Mouse (Mus musculus) adrenal gland, postnatal 14 days (tissue): ENCODE measurements around the gene Cnksr1. TPM values are rescaled to one million over a fixed set of nuclear protein-coding genes. Genes with fewer than 3 reads are reported as not detected.
"Not testable (repeated sequence)": the region's sequence is repeated elsewhere in the genome, so short reads cannot be mapped to it uniquely, and the experiment has no call there.

Source experiments
- DNase-seq: peaks from one replicate; pipeline ENCODE4 v3.0.0; 2021; ENCODE audit warnings: mixed read lengths
- long read RNA-seq, 2 experiments: library from polyadenylated mRNA; stranded (forward); transcript quantifications; one replicate each; pipeline ENCODE4 v2.0.0; 2021
- total RNA-seq: library from RNA; stranded (reverse); gene quantifications from 2 replicates; pipeline ENCODE4 v1.2.3, GENCODE M21; 2021

Cnksr1 gene
- 0.15 TPM in 1 of 2 replicates, not detected in the other for total RNA-seq
- long read RNA-seq, experiment 1: 0 reads
- long read RNA-seq, experiment 2: 0 reads

DNA sequence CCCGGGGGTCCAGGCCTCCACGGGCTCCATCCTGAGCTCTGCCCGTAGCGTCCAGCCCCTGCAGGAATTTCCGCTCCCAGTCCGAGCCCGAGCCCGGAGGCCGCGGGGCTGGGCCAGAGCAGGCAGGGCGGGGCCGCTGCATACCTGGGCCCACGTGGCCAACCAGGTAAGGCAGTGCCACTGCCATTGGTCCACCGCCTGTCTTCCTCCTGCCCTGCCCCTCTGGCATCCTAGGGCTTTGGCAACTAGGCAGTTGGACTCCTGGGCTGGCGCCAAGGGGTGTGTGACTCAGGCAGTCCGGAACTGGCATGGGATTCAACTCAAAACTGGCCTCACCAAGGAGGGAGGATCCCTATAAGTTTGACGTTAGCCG, at the start of gene Cnksr1:
TSS of gene Cnksr1 (minus strand) at position 121 of the 373 bp plus-strand sequence.
- DNase-seq: peak; percentile 95

DNA sequence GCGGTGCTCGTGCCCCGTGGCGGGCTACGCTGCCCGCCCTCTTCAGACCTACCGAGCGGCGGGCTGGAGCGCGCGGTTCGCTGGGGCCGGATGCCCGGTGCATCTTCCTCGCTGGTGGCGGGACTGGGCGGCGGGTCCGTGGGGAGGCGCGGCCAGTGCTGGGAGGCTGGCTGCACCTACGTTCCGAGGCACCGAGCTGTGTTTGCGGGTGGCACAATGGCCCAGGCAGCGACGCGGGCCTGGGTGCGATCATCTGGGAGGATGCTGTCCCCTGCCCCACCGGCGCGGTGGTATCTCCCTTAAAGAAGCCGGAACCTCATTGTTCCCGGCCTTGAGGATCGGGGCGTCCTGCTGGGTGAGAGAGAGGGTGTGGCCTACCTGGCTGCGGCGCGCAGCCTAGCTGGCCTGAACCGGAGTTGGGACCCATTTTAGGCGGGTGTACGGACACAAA, 49.4 kb upstream of the Cnksr1 start, which contains the start of gene Pdik1l:
TSS of gene Pdik1l (minus strand) at position 321 of the 451 bp plus-strand sequence.
- peak; percentile 90 for DNase-seq

DNA sequence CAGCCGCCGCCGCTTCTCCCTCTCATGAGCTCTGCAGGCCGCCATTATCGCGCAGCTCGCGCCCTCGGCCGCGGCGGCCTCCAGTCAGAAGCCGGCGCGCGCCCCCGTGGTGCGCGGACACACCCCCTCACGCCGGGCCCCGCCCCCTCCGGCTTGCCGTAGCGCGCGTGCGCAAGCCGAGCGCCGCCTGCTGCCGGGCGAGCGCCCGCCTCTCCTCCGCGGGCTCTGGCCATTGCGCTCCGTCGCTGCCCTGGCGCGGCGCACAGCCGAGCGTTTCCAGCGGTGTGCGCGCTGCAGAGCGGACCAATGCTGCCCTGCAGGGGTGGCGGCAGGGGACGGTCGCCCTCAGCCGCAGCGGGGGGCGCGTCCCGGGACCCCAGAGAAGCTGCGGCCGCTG, 49.0 kb upstream of the Cnksr1 start:
- DNase-seq: peak; percentile 99

DNA sequence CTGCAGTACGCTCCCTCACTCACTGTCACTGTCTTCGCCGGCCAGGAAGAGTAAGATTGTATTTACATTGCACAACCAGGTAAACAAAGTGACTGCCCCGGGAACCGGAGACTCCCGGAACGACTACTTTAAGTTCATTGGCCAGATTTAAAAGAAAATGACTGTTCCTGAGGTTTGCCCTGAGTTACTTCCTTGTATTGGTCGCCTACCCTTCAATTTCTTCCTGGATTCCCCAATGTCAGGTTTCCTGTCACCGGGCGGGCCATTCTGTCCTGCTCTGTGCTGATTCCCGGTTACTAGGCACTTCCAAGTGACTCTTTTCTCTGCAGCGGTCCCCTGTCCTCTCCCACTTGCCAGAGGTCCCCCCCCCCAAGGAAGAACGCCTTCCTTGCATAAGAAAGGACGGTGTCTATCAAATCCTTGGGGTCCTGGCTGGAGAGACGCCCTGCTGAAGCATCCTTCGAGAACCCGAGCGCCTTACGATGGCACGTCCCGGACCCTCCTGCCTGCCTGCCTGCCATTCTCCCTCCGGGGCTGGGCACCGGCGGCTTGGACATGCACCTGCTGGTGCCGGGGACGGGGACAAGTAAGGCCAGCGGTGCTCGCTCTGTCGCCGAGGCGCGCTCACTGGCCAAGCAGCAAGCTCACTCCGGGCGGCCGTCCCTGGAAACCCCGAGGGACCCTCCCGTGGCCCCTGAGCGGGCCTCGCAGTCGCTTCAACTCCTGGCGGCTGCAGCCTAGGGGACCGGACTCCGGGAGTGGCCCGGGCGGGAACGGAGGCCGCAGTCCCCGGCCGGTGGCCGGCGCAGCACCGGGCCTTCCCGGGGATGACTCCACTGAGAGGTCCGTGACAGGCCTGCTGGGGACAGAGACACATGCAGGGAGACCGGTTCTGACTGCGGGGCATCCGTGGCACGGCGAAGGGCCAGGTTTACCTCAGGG, 48.3 kb upstream of the Cnksr1 start:
- DNase-seq: peak; percentile 61

DNA sequence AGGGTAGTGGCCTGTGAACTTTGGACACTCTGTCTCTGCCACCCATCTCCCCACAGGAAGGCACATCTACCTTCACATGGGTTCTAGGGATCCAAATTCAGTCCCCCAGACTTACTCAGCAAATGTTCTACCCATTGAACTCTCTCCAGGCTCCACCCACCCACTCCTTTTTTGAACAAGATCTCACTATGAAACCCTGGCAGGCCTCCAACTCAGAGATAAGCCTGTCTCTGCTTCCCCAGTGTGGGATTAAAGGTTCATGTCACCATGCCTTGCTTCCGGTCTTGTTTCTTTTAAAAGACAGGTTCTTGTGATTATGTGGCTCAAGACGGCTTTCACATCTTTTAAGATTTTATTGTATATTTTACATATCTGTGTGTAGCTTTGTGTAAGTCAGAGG, 46.7 kb upstream of the Cnksr1 start:
- no peak for DNase-seq

DNA sequence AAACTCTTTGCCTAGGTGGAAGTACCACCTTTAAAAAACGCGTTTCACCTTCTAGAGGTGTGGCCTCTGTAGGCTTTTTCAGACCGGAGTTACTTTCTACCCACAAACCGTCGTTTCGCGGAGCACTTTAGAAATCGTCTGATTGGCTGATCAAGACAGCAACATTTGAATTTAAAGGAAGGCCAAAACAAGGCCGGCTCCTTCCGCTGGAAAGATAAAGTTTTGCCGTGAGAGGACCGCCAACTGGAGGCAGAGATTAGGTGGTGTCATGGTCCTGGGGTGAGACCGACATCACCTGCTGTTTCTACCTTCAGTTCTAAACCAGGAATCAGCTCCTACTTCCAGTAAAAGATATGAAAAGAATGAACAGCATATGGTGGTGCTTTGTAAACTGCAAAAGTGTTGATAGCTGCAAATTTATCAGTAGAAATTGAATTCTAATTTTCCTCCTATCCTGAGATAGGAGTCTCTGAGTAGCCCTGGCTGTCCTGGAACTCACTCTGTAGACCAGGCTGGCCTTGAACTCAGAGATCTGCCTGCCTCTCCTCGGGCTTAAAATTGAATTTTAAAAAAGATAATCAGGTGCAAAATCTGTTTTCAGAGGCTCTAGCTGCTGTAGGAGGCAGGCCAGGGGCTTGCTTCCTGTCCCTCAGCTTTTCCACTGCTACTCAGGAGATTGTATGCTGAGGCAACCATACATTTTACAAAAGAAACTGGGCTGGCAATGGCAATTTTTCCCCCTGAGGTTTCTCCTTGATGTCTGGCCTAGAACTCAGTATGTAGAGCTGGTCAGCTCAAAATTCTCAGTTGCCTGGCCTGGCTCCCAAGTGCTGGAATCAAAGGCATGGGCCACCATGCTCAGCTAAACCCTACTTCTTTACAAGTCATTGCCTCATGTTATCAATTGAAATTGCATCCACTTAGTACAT, 35.5 kb upstream of the Cnksr1 start:
- peak; percentile 42 for DNase-seq

DNA sequence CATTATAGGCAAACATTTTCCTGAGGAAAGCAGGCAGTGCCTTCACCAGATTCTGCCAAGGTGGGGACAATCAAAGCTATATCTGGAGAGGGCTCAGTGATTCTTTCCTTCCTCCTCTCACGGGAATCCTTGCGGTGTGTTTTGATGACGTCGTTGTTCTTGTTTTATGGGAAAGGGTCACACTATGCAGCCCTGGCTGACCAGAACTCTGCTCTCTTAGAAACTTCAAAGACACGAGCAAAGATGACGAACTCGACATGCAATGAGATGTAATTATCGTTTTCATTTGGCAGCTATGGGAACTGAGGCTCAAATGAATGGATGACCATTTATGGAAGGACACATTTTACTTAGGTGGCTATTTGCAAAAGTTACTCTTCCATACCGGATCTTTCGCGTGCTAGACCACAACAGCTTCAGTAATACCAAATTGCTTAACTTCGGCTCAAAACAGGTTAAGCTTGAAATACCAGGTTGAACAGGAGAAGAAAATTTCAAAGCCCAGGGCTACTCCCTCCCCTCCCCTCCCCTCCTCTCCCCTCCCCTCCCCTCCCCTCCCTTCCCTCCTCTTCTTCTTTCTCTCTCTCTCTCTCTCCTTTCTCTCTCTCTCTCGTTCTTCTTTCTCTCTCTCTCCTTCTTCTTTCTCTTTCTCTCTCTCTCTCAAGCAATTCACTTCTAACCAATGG, 34.7 kb upstream of the Cnksr1 start:
- no peak for DNase-seq

DNA sequence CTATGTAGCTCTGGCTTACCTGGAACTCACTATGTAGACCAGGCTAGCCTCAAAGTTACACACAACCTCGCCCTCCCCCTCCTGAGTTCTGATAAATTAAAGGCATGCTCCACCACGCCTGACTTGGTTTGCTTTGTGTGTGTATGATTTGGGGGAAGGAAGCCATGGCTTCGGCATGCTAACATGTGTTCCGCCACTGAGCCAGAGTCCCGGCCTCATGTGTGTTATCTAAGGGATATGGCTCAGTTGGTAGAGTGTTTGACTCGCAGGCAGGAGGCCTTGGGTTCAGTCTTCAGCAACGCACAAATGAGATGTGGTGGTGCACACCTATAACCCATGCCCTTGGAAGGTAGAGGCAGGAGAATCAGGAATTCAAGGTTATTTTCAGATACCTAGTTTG, 33.8 kb upstream of the Cnksr1 start:
- no peak for DNase-seq

DNA sequence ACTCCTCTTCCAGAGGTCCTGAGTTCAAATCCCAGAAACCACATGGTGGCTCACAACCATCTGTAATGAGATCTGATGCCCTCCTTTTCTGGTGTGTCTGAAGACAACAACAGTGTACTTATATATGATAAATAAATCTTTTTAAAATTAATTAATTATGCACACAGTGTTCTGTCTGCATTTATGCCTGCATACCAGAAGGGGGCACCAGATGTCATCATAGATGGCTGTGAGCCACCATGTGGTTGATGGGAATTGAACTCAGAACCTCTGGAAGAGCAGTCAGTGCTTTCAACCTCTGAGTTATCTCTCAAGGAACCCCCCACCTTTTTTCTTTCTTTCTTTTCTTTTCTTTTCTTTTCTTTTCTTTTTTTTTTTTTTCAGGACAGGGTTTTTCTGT, 31.4 kb upstream of the Cnksr1 start:
- DNase-seq: not testable (repeated sequence)

DNA sequence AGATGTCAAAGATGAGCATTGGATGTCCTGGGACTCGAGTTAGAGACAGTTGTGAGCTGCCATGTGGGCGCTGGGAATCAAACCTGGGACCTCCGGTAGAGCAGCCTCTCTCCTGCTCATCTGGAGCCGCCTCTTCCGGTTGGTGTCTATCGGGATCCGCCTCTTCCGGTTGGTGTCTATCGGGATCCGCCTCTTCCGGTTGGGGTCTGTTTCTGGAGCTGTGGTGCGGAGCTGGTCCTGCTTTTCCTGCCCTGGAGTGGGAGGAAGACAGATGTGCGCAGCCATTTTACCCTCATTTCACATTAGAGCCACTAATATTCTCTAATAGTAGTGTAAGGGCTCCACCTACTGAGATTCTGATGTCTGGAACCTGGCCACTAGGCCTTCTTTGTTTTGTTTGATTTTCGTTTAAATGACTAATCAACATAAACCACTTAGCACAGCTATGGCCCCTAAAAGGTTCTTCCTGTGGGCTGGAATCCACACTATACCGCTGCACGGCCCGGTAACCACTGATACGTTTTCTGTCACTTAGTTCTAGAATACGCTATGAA, 30.0 kb upstream of the Cnksr1 start:
- no peak for DNase-seq

DNA sequence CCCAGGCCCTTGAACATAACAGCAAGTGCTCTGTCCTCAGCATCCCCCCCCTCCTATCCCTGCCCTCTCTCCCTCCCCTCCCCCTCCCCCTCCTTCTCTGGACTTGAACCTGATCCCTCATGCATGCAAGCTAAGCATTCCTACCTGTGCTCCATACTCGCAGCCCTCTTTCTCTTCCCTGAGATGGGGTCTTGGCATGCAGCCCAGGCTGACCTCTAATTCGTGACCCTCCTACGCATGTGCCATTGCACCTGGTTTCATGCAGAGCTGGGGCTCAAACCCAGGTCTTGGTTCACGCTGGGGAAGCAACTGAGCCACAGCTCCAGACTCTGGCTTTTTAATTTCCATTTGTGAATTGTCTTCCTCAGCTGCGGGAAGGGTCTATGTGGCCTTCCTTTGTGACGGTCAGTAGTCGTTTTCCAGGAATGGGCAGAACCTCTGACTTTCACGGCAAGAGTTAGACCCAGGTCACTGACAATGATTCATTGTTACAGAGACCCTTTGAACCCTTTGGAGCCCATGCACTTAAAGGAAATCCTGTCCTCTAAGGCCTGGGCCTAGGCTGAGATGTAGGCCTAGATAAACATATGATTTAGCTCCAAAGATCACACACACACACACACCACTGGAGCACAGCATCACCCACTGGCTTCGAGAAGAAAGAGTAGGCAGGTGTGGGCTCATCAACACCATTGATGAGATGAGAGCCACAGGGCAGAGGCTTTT, 27.8 kb upstream of the Cnksr1 start:
- DNase-seq: no peak

DNA sequence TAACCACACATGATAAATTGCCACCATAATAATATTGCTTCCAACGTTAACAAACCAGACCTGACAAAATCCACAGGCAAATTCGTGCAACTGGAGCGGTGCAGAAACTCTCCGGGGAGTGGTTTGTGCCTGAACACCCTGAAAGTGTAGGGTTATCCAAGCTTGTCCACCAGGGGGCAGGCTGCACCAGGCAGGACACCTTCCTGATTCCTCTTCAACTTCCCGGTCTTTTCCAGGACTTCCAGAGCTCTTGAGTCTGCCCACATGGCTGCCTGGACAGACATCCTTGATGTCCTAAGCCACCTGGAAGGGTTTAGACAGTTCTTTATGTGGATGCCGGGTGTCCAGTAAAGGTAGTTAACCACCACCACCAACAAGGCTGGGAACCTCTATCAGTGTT, 25.0 kb upstream of the Cnksr1 start:
- peak; percentile 86 for DNase-seq

DNA sequence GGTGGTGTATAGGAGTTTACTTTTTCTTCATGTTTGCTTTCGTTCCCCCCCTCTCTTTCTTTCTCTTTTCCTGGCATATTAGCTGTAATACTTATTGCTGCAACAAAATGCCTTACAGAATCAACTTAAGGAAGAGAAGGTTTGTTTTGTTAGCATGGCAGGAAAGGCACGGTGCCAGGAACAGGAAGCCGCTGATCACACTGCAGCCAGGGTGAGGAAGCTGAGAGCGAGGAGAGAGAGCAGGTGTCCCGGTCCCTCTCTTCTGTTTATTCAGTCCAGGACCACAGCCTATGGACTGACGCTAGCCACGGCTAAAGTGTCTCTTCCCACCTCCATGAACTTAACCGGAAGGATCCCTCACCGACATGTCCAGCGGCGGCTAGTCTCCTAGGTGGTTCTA, 20.2 kb upstream of the Cnksr1 start:
- no peak for DNase-seq

DNA sequence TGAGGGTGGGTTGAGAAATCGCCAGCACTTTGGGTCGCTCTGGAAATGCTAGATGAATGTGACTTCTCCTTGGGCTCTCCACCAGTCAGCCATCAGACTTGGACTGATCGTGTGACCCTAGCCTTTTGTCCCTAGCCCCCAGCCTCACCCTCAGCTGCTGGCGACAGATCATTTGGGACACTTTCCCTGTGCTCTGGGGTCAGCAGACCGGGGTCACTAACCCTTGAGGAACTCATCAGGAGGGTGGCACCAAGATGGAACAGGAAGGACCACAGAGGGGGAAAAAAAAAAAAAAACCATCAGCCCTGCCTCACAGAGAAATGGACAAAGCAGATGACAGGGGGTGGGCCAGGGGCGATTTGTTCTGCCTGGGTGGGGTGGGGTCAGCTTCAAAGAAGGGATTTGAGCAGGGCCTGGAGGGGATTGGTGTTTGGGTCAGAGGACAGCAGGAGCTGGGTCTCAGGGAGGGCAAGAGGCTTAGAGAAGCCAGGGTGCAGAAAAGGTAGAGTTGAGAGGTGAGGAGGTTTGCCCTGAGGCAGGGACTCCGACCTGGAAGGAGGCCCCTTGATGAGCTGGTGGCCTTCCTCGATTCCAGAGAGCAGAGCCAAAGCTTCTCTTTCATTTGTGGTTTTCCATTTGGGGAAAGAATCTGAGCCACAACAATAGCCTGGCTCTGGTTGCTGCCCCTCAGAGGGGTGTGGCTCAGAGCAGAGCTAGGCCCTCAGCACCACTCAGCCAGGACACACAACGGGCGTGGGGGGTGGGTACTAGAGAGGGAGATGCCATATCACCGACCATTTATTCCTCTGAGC, 19.2 kb upstream of the Cnksr1 start:
- DNase-seq: no peak

DNA sequence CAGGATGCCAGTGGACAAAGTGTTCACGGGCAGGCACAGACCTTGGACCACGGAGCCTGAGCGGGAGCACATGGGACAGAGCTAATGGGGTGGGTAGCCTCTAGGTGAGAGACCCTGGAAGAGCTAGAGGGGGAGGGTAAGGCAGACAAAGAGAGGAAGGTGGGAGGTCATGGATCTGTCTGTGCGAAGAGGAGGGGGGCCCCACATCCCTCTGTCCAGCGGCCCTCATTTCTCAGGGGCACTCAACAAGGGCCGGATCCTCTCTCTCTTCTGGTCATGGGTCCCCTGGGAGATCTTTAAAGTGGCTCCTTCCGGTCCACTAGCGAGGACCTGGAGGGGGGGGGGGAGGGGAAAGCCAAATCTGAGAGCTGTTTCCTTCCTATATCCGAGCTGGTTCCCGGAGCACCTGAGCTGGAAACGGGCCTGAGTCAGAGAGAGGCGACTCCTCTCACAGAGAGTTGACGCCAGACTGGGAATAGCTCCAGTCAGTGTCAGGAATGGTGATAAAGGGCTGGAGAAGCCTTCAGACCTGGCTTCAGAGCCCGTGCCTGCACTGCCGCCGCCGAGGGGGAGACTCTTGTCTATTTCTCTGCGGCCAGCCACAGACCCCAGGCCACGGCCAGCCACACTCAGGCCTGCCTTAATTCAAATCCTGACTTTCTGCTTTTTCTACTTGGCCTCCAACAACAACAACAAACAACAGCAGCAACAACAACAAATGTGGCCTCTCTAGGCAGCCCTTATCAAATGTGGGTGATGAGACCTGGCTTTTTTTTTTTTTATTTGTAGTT, 18.4 kb upstream of the Cnksr1 start:
- peak; percentile 40 for DNase-seq

DNA sequence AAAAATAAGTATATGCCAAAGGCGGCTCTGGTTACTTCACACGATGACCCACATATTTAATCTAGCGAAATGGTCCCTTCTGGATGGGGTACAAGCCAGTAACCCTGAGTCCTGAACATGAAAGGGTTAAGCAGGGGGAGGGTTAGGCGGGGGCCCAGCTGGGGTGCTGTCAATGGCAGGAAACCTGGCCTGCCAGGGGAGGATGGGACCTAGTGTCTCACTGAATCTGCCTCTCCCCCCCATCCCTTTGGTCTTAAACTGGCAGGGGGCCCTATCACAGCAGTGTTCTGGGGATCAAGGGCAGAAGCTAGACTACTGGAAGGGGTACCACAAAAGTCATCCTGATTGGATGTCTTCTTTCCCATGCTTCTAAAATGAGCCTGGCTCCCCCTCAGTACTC, 17.7 kb upstream of the Cnksr1 start:
- peak; percentile 43 for DNase-seq

DNA sequence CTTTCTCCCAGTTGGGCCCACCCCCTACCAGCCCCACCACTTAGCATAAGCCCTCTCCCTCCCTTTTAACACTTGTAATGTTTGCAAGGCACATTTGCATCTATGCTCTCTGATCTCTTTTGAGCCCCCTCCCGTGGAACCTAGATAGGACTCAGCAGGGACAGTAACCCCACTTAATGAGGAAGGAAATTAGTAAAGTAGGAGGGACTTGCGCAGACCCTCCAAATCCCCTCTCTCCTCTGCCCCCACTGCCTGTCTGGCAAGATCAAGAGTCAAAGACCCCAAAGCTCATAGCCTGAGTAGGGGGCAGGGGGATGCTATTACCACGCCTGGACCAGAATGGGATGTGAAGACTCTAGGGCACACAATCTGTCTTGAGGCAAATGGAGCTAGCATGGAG, 16.6 kb upstream of the Cnksr1 start:
- DNase-seq: no peak

DNA sequence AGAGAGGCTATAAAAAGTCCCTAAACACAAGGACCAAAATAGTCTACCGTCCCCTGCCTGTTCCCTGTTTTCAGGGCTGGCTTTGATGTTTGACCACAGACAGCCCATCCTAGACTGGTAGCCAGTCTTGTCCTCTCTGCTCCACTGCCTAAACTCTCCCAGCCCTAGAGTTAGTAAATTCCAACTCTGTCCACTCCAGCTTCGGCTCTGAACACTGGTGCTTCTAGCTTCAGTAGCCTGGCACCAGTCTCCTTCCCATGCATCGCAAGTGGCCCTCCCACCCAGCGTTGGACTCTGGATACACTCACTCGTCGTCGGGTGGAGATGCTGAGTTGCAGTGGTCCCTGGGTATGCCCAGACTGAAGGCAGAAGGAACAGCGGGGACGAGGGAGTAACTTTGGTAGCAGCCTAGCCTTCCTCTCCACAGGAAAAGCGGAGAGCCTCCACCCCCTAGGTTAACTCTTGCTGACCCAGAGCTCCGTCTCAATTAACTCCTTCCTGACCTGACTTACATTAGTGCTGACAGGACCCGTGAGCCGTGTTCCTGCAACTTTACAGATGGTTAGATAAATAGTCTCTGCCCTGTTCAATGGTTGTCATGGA, 15.6 kb upstream of the Cnksr1 start, which contains the start of gene Grrp1:
TSS of gene Grrp1 (minus strand) at position 385 of the 603 bp plus-strand sequence.
- DNase-seq: peak; percentile 56
